Mouse (Mus musculus) right cerebral cortex, postnatal 14 days (tissue): Measurements from ENCODE around the gene C730034F03Rik.

Source experiments
- DNase-seq: peaks from one replicate; pipeline ENCODE4 v3.0.0; 2022

The C730034F03Rik gene

DNA sequence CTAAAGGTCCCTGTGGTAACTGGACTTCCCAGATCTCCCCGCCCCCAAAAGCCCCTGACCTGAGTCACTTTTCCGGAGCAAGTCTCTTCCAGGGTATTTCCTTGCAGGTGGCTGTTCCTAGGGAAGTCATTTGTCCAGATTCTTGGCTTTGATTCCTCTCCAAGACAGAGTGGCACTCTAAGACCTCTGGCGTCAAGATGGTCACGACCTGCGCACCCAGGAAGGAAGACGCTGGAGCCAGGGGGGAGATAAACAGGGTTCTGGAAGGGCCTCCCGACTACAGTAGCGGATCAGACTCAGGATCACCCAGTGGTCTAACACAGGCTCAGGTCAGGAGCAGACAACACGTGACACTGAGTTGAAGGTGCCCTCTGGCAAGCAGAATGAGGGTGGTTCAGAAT is 47.7 kb downstream of the C730034F03Rik start, which contains the start of gene Arsa:
Gene Arsa (minus strand): TSS at position 335 of the 401 bp plus-strand sequence.
- DNase-seq: no peak

DNA sequence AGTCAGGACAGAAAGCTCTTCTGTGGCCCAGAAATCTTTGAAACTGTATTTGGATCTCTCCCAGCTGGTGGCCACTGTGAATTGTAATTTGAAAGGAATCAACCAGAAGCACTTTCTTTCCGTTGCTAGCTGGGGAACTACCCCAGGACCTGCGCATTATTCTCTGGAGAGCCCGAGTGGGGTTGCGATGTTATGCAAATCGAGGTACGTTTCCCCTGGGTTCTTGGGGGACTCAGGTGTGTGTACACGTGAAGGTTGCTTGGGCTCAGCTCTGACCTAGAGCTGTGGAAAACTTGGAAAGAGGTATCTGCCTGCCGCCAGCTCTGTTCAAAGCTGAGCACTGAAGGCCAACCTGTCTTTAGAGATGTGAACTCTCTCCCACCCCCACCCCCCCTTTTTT is 48.4 kb downstream of the C730034F03Rik start:
- DNase-seq: no peak

DNA sequence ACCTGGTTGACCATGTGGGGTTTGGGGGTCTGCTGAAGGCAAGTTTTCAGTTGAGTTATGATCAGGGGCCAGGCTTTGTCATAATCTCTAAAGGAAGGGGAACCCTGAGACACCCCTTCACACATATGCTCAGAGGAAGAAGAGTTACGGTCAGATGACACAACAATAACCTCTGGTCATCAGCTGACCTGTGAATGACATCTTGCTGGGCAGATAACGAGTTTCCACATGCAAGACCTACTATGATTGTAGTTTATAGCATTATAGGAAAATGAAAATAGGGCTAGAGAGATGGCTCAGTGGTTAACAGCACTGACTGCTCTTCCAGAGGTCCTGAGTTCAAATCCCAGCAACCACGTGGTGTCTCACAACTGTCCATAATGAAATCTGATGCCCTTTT is 49.2 kb downstream of the C730034F03Rik start:
- no peak for DNase-seq
